Mouse (Mus musculus) urinary bladder, postnatal 4 days (tissue): ENCODE results near the gene Osmr.
"Not testable (repeated sequence)": the region's sequence is repeated elsewhere in the genome, so short reads cannot be mapped to it uniquely, and the experiment has no call there.

ENCODE experiments used
- DNase-seq, 2 experiments: peaks; one replicate each; pipeline ENCODE4 v3.0.0; 2021 to 2022; ENCODE audit warnings: low spot score in 2 of 2

The Osmr gene

GRCm38 (mm10) chr15:6861617-6862016, 13.2 kb downstream of the Osmr start:
- DNase-seq, result no peak

- no peak for DNase-seq
These were observed 15.0 kb downstream of the Osmr start for GRCm38 (mm10) chr15:6859781-6860180.

- DNase-seq, result no peak
These were observed 15.9 kb downstream of the Osmr start for GRCm38 (mm10) chr15:6858871-6859270.

- DNase-seq, result no peak
These were observed 17.4 kb downstream of the Osmr start for GRCm38 (mm10) chr15:6857270-6857905.

GRCm38 (mm10) chr15:6849851-6850250, 24.9 kb downstream of the Osmr start:
- DNase-seq, result no peak

- DNase-seq, result no peak
These were observed 34.6 kb downstream of the Osmr start for GRCm38 (mm10) chr15:6840199-6840598.

- no peak for DNase-seq
These were observed 59.0 kb downstream of the Osmr start for GRCm38 (mm10) chr15:6815807-6816206.

GRCm38 (mm10) chr15:6801212-6801611, 73.6 kb downstream of the Osmr start:
- not testable (repeated sequence) for DNase-seq

- DNase-seq, result no peak
These were observed 81.9 kb downstream of the Osmr start for GRCm38 (mm10) chr15:6792846-6793245.

- no peak for DNase-seq
These were observed 83.1 kb downstream of the Osmr start for GRCm38 (mm10) chr15:6791648-6792047.

GRCm38 (mm10) chr15:6790011-6790410, 84.8 kb downstream of the Osmr start:
- DNase-seq, result no peak

- DNase-seq, result no peak
These were observed 87.5 kb downstream of the Osmr start for GRCm38 (mm10) chr15:6787236-6787635.

GRCm38 (mm10) chr15:6786212-6786611, 88.6 kb downstream of the Osmr start:
- no peak for DNase-seq

GRCm38 (mm10) chr15:6772265-6772664, 102.5 kb downstream of the Osmr start:
- DNase-seq, result no peak
